Mouse (Mus musculus) urinary bladder, postnatal 4 days (tissue): ENCODE results near the gene 3830417A13Rik.

Experiments used
- DNase-seq, 2 experiments: peaks; one replicate each; pipeline ENCODE4 v3.0.0; 2021 to 2022; ENCODE audit warnings: low spot score in 2 of 2

3830417A13Rik gene

DNA sequence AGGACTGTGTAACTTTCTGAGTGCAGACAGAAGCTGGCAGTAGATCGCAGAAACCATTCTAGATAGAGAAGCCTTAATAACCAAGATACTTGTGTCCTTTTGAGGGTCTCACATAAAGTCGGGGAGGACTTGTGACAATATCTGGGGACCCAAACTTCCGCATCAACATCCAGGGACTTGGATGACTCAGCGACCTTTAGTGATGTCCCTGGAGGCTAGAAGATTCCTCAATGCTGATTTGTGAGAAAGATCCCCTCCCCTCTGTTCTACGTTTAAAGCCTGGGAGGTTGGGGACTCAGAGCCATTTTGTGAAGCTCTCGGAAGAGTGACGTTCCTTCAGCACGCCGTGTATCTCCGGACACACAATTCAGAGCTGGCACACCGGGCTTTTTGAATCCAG is at the start of gene 3830417A13Rik:
Gene 3830417A13Rik (plus strand): TSS at position 301 of the 400 bp plus-strand sequence.
- DNase-seq, result no peak

DNA sequence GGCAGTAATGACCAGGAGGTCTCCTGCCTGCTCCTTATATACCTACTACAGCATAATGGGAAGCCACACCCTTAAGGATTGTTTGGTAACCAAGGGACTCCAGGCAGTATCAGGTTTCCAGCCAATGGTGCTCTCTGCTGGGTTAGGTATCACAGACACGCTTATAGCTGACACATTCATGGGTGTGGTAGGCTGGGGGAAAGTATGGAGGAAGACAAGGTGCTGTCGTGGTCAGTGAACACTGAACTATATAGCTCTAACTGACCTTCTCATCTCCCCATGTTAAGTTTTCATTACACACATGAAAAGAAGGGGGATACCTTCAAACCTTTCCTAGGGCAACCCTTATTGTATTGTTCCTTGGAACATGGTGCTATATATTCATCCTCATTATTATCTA is 21.2 kb upstream of the 3830417A13Rik start, which contains the start of gene Gm6760:
Gene Gm6760 (minus strand): TSS at position 101 of the 400 bp plus-strand sequence.
- DNase-seq, result no peak

DNA sequence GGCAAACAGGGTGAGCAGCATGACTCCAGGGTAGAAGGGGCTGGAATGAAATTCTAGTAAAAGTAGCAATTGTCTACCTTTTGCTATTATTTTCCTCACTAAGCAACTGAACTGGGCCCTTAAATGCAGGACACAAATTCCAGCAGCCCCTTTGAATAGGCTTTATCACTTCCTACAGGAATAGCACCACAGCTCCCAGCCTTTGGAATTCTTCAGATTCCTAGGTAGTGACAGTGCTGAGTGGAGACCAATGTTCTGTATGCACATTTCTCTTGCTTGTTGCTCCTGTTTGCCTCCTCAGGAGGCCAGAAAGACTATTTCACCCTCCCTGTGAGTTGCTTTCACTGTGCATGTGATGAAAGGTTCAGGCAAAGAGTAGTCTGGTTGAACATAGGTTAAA is 7.9 kb downstream of the 3830417A13Rik start:
- DNase-seq, result no peak
